Mouse (Mus musculus) brain, adult 2 months (tissue): ENCODE data around the gene Cacnb4.
A peak's percentile ranks its signal among the peaks of the same experiment; 100 is the strongest.

Experiments
- DNase-seq: peaks from one replicate; pipeline ENCODE4 v3.0.0; 2011; ENCODE audit warnings: low read depth, low spot score

Cacnb4 gene

GRCm38 (mm10) chr2:52676023-52676912, at the start of gene Cacnb4:
Cacnb4 (minus strand) TSS chr2:52676831.
- peak; percentile 90 for DNase-seq

GRCm38 (mm10) chr2:52720231-52721025, 43.8 kb upstream of the Cacnb4 start:
- DNase-seq, result peak; percentile 49

GRCm38 (mm10) chr2:52717076-52717475, 40.4 kb upstream of the Cacnb4 start:
- DNase-seq, result no peak

GRCm38 (mm10) chr2:52715538-52715937, 38.9 kb upstream of the Cacnb4 start:
- DNase-seq, result peak; percentile 44

- DNase-seq, result no peak
These were observed 37.5 kb upstream of the Cacnb4 start for GRCm38 (mm10) chr2:52714111-52714510.

GRCm38 (mm10) chr2:52710804-52711203, 34.2 kb upstream of the Cacnb4 start:
- no peak for DNase-seq

GRCm38 (mm10) chr2:52709417-52709816, 32.8 kb upstream of the Cacnb4 start:
- no peak for DNase-seq

- DNase-seq, result peak; percentile 24
These were observed 24.9 kb upstream of the Cacnb4 start for GRCm38 (mm10) chr2:52701368-52702036.

GRCm38 (mm10) chr2:52700352-52700751, 23.7 kb upstream of the Cacnb4 start:
- no peak for DNase-seq

GRCm38 (mm10) chr2:52694604-52695003, 18.0 kb upstream of the Cacnb4 start:
- no peak for DNase-seq

- DNase-seq, result peak; percentile 42
These were observed 15.1 kb upstream of the Cacnb4 start for GRCm38 (mm10) chr2:52691745-52692144.

- no peak for DNase-seq
These were observed 10.0 kb upstream of the Cacnb4 start for GRCm38 (mm10) chr2:52686601-52687000.

GRCm38 (mm10) chr2:52677589-52677988, 958 bp upstream of the Cacnb4 start:
- no peak for DNase-seq

GRCm38 (mm10) chr2:52676913-52677303, 277 bp upstream of the Cacnb4 start:
- peak; percentile 55 for DNase-seq

- no peak for DNase-seq
These were observed 1.2 kb downstream of the Cacnb4 start for GRCm38 (mm10) chr2:52675278-52675987.

GRCm38 (mm10) chr2:52674886-52675277, 1.7 kb downstream of the Cacnb4 start:
- peak; percentile 63 for DNase-seq

GRCm38 (mm10) chr2:52673172-52673571, 3.5 kb downstream of the Cacnb4 start:
- DNase-seq, result no peak

GRCm38 (mm10) chr2:52670733-52671132, 5.9 kb downstream of the Cacnb4 start:
- DNase-seq, result peak; percentile 91

GRCm38 (mm10) chr2:52668480-52668879, 8.2 kb downstream of the Cacnb4 start:
- DNase-seq, result peak; percentile 62

- DNase-seq, result peak; percentile 57
These were observed 19.9 kb downstream of the Cacnb4 start for GRCm38 (mm10) chr2:52656722-52657121.

GRCm38 (mm10) chr2:52654541-52654940, 22.1 kb downstream of the Cacnb4 start:
- DNase-seq, result peak; percentile 67
